Mouse (Mus musculus) left cerebral cortex, postnatal 10 days (tissue): Measurements from ENCODE around the gene Tpk1. TPM values are rescaled to one million over a fixed set of nuclear protein-coding genes. Genes with fewer than 3 reads are reported as not detected.
"Not testable (repeated sequence)": the region's sequence is repeated elsewhere in the genome, so short reads cannot be mapped to it uniquely, and the experiment has no call there.

Experiments used
- DNase-seq, 2 experiments: peaks; one replicate each; pipeline ENCODE4 v3.0.0; 2021 to 2022; ENCODE audit warnings: low spot score in 2 of 2, mixed read lengths in 1 of 2; ENCODE audit errors: extremely low spot score in 1 of 2
- intact Hi-C: fragments of 180-260 bp; cut with DNase I; formaldehyde crosslinking; loops from one replicate; pipeline ENCODE4 v1.15.1; 2025
- total RNA-seq, 2 experiments: library from RNA; stranded (reverse); gene quantifications; 2 replicates each; pipeline ENCODE4 v1.2.3; 2021

Tpk1 gene
- total RNA-seq, 2 experiments from 2014 or later = 3.1 to 5.5 TPM

DNA sequence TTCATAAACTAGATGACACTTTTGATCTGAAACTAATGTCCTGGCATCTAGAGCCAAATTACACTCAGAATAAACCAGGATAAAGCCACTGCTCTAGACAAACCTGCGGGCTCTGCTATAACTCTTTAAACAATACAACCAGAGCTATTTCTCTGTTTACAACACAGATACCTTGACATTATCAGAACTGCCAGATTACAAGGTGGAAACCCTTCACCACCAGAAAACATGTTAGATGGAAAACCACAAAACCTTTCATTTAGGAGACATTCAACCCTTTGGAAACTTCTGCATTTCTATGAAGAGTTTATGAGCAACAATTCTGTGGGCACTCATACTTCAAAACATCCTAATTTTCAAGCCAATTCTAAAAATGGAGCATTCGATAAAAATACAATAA lies 20.4 kb downstream of the Tpk1 start:
- intact Hi-C loops = no loop called here
- DNase-seq = no peak

DNA sequence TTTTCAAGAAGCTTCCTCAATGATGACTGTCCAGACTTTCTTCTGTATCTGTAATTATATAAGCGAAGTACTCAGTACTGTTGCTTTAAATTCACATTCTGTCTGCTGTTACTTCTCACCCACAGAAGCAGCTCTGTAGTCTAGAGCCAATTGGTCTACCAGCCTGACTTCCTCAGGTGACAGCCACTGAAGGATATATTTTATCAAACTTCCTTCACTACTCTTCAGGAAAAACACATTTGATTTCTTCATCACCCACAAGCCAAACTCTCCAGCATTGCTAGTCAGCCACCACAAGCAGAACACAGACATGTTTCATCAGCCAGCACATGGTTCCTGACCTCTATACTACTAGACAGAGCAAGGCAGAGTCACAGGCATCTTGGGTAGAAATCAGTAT lies 21.0 kb downstream of the Tpk1 start:
- intact Hi-C loops = no loop called here
- no peak for DNase-seq

DNA sequence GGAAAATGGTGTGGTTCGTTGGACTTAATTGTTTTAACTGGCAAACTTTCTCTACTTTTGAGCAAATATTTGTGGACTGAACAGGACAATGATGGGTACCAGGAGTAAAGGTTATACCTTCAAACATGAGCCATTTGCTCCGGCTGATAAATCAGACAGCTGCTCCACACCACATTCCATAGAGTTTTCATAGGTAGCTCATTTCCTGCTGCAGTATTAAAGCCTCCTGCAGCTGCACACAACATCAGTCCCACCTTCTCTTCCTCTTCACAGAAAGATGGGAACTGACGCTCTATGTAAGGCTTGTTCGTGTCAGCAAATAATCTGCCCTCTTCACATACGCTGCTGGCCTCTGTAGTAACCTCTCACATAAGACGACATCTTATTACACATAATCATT lies 22.4 kb downstream of the Tpk1 start:
- intact Hi-C loops = no loop called here
- DNase-seq = no peak

DNA sequence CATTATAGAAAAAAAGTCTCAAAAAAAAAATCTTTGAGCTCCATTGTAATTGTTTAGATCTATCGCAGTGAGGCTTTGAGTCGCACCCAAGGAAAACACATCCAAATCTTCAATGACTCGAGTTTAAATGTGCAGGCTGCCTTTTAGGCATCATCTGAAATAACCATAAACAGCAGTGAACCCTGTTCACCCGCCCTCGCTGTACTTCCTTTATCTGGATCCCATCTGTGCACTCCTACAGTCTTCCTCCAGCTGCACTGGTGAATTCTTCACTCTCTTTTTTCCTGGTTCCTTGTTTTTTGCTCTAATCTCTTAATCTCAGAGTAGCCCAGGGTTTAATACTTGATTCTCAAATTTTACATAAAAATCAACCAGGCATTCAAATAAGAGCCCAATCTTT lies 23.7 kb downstream of the Tpk1 start:
- peak in 1 of 2 experiments; percentile 21 for DNase-seq
- intact Hi-C loops = no loop called here

DNA sequence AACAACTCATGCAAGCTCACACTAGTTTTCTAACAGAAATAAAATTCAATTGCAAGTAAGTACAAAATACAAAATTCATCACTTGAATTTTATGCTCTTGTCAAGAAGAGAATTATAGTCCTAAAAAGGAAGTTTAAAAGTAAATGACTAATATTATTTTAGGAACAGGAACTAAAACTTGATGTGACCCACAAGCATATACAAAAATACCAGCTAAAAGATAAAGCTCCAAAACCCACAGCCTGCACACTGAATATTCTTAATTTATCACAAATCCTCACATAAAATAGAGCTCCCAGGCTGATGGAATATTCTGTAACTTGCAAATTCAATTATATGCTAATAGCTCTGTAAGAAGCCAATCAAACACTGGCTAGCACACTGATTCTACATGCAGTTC lies 25.5 kb downstream of the Tpk1 start:
- intact Hi-C loops = no loop called here
- no peak for DNase-seq

DNA sequence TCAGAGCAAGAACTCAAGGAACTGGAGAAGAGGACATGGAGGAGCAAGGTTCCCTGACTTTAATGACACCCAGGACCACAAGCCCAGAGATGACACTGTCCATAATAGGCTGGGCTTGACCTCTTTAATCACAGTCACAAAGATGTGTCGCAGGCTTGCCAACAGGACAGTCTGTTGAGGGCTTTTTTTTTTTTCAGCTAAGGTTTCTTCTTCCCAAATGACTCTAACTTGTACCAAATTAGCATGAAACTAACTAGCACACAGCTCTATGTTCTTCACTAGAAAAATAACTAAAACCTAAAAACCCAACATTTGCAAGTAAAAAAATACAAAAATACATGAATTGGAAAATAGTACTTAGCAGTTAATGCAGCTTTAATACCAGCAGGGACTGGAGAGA lies 27.2 kb downstream of the Tpk1 start:
- DNase-seq = no peak
- intact Hi-C loops = no loop called here

DNA sequence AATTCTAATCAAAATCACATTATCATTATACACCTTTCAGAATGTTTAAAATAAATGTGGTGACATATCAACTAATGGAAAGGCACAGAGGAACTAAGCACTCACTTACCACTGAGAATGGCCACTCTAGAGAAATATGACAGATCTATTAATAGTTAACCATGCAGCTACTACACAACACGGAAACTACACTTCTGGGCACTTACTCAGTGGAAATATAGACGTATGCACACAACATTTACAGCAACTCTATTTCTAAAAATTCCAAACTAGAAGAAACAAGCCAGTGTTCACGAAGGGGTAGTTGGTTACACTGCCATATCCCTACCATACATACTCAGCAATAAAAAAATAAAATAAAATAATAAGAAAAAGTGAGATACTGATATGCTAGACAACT lies 28.0 kb downstream of the Tpk1 start:
- no peak for DNase-seq

DNA sequence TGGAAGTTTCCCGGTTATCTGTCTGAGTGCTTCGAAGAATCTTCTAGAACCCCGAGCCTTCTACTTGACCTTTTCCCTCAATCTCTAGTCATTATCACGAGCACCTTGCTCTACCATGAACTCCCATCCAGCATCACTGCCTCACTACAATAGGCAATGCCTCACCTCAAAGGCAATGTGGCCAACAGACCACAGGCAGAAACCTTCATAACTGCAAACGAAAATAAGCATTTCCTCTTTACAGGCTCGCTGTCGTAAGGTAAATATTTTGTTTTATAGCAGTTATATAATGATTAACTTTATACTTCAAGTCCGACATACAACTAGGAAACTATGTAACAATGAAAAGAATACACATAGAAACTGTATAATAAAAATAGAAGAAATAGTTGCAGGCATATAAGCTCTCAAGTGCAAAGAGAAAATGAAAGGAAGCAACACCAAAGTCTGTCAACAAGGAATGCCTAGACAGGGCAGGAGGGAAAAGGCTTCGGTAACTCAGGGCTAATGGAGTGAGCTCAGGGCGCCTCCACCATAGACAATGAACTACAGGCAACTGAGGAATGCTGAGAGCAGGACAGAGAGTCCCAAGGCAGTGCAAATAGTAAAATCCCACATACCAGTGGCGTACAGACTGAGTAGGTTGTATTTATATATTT lies 29.0 kb downstream of the Tpk1 start:
- intact Hi-C loops = no loop called here
- no peak for DNase-seq

More for the DNA sequence above, 28.0 kb downstream of the Tpk1 start:
- intact Hi-C loops = no loop called here

DNA sequence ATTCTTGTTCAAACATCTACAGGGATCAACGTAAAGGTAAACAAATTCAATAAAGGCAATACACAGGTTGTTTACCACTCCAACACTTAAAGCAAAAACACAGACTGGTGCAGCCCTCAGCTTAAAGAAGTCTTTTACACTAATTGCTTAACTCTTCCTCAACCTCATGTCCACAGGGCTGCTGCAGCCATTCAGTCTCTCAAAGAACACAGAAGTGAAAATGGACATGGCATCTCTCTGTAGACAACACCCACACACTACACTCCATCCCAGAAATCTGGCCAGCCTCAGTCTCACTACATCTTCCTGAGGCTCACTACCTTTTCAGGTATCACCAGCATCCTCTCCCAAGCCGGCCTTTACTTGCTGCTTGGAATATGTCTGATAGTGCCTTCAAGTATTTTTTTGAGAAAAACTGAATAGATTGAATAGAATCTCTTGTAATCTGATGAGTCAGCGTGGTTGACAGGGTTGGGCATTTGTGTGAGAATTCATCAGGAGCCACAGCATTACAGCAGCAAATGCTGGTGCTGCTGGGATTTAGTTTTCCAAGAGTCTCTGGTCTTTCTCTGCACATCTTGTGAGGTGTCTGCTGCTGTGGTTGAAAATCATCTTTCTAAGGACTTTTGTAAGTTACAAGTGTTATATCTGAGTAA lies 32.6 kb downstream of the Tpk1 start:
- intact Hi-C loops = no loop called here
- DNase-seq = no peak

DNA sequence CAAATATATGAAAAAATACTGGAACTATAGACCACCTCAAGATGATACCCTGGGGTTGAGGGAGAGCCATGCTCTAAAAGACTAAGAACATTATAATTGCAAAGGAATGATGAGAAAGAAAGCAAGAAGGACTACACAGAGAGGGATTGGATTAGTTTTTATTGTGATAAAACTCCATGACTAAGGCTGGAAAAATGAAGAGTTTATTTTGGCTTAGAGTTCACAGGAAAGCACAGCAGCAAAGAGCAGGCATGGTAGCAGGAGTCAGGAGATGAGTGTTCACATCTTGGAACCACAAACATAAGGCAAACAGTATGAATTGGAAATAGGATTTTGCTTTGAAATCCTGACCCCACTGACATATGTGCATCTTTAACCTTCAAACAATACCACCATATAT lies 33.2 kb downstream of the Tpk1 start:
- intact Hi-C loops = no loop called here
- DNase-seq = no peak

DNA sequence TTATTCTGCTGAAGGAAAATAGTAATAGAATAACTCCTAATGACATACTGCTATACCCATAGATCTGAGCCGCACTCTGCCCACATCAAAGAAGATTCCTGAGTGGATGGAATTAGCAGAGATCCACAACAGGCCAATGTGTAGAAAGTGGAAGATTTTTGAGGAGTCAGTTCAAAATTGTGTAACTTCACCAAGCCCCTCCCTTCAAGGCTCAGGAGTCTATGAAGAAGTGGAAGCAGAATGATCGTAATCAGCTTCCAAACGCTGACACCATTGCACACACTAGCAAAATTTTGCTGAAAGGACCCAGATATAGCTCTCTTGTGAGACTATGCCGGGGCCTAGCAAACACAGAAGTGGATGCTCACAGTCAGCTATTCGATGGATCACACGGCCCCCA lies 42.6 kb downstream of the Tpk1 start:
- DNase-seq, intact Hi-C loops: not testable (repeated sequence)

DNA sequence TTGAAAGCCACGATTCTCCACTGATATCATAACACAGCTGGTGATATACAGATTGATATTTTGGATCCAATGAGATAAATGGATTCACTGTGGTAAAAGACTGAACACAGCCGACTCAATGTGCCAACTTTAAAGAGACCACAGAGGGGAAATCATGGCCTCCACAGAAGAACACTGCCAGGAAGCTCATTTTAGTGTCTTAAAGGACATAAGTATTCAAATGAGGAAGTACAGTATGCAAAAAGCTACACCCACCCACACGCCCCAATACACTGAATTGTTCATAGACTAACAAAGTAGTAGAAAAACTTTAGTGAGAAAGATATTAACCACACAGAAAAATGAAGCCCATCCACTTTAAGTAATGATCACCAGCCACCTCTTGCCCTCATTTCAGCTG lies 46.8 kb downstream of the Tpk1 start:
- DNase-seq = no peak
- intact Hi-C loops = no loop called here

DNA sequence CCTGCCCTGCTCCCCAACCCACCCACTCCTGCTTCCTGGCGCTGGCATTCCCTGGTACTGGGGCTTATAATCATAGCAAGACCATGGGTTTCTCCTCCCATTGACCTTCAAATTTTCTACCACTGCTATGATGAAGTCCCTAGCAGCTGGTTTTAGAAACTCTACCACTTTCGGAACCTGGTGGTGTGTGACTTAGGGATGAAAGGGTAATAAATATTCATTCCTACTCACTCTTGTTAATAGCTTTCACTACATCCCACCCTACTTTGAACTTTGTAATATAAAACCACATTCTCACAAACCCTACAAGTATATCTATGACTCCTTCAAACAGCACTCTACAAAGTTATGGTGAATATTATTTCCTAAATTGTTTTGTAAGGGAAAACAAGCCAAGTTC lies 54.3 kb downstream of the Tpk1 start:
- DNase-seq = no peak
- intact Hi-C loops = no loop called here

DNA sequence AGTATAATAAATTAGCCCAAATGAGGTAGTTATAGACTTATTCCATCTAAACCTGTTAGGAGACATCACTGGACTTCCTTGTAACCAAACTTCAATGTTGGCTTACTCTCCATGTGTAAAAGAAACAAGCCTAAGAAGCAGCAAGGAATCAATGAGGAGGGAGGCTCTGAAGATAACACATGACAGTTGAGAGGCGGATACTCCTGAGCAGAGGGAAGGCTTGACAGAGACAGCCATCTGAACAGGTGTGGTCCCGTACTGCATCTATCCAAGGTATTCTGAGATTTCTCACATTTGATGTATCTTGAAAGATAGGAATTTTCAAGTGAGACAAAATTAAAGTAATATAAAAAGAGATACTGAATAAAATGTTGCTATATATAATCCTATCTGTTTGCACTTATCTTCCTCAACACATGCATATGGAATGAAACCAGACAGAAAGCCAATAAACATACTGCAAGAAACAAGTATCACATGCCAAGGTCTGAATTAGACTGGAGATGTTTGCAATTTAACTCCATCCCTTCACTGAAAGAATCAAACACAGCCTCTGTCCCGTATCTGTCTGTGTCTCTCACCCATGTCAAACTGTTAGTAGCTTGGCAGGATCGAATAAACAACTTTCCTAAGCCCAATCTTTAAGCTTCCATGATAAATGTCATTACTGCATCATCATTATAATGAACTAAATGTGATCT lies 75.1 kb downstream of the Tpk1 start:
- intact Hi-C loops = no loop called here
- DNase-seq = no peak

DNA sequence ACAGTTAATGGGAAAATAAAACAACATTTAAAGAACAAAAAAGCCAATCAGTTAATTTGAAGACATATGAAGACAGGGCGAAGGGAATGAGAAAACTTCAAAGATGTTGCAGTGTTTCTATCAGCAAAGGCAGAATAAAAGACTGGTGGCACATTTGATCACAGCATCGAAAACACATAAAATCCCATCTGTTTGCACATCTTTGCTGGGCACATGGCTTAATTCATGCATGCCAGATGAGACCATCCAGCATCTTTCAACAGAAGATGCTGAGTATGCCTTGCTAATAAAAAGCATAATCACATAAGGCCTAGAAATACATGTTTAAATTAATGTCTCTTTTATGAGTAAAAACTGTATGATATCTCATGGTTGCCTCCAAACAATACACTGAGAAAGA lies 80.8 kb downstream of the Tpk1 start:
- DNase-seq = no peak
- intact Hi-C loops = no loop called here

DNA sequence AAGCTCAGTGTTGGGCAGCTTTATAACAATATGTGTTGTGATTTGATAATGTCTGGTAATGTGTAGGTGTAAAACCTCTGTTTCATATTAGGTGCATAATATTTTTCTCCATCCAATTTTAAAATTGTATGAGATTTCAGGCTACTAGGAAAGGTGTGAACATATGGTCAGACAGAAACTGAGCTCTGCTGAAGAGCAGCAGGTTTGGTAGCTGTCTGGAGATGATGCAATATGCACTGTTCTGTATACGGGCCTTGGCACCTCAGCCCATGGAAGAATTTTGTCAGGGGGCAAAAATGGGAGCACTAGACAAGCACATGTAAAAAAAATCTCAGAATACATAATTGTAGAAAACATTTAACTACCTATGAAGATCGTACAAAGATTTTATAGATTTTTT lies 84.3 kb downstream of the Tpk1 start:
- intact Hi-C loops = no loop called here
- DNase-seq = no peak

DNA sequence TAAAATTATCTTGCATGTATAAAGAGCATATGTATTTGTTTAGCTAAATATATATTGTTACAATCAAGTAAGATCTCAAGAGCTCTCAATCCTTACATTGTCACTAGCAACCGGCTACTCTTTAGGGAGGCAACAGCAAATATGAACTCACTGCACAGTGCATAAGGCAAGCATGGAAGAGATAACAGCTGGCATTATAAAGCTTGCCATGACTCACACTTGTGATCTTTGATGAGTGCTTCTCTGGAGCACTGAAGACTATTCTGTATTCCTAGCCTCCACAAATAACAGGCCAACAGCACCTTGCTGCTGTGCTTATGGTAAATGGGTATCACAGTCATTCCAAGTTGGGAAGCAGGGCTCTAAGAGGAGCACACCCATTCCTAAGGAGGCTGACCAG lies 98.2 kb downstream of the Tpk1 start:
- DNase-seq = no peak
- intact Hi-C loops = no loop called here

DNA sequence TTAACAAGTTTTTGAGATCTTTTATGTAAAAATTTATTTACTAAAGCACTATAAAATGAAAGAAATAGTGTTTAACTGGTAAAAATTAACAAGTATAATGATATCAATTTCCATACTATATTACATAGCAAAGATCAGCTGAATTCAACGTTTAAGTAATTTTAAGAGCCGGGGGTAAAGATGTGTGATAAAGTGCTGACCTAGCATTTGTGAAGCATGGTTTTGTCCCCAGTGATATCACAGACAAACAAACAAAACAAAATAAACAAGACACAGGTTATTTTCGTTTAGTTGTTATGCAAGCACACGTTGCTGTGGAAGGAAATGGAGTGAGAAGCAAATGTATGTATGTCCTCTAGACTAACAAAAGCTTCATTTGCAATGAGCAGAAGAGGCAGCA lies 103.6 kb downstream of the Tpk1 start:
- intact Hi-C loops = no loop called here
- DNase-seq = no peak

DNA sequence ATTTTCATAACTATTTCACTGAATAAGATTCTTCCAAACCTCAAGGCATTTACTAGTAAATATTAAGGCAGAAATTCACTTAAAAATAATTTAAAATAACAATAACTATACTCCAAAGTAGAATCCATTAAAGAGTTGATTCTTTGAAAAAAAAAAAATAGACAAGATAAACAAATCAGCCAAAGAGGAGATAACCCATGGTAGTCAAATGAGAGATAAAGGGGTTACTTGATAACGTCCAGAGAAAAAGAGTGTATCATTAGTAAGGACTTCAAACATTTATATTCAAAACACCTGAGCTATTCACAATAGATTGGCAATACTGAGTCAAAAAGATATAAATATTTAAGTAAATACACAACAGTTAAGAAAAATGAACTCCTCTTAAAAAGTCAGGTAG lies 114.7 kb downstream of the Tpk1 start:
- DNase-seq = no peak
- intact Hi-C loops = no loop called here

DNA sequence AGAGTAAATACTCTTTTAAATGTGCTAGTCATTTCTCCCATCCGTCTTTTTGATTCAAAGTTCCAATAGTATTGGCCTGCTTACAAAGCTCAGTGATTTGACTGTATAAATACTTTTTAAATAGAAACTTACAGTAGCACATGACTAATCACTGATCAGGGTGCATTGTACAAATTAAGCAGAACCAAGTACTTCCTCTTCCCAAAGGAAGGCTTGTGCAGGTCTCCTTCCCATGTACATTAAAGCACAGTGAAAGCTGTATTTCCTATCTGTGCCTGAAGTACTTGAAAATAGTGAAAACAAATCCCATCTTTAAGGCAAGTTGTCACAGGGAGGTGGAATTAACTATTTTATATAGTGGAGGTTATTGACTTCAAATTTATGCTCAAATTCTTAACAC lies 119.5 kb downstream of the Tpk1 start:
- intact Hi-C loops = no loop called here
- no peak for DNase-seq
